Comparison of ENCODE assay signal across 26 mouse cellular contexts in genomic region chr17:82132941-82133340, GRCm38 (mm10).
DNase-seq lines count a peak whose midpoint lies in the region; ATAC-seq and TF ChIP-seq lines count a peak whose summit lies in the region.
"Had no signal": no experiment of that assay in that cellular context is flagged by ENCODE, and none has a peak within 500 bp of the region (broad histone marks: within the 10 kb centered on the region; RNA-seq: fewer than 3 reads in every experiment).

No protein-coding gene starts in this region.

- TF ChIP-seq POLR2A in brain, embryonic 14.5 days (IDR thresholded peaks at IDR 0.05; ENCODE audit: borderline replicate concordance, extremely low read depth, insufficient read depth, insufficient read length, poor library complexity, severe bottlenecking) = no peak

- no peaks in the 10 kb centered on the region for H3K9me3 ChIP-seq in forebrain, embryonic 15.5 days
- no peaks in the 10 kb centered on the region for H3K9me3 ChIP-seq in forebrain, embryonic 11.5 days (ENCODE audit: control insufficient read depth, low read length)
- no peaks in the 10 kb centered on the region for H3K9me3 ChIP-seq in forebrain, embryonic 16.5 days (ENCODE audit: control insufficient read depth, low read length)
- H3K9me3 ChIP-seq: embryonic facial prominence, embryonic 12.5 days; embryonic facial prominence, embryonic 15.5 days; hindbrain, embryonic 13.5 days had no signal

- WGBS in forebrain, embryonic 15.5 days = 71% methylated on average over 3 of the region's 3 CpGs
- 85% methylated on average over 3 of the region's 3 CpGs for WGBS in forebrain, embryonic 11.5 days
- WGBS in forebrain, embryonic 16.5 days = 62% methylated on average over 3 of the region's 3 CpGs

- H3K4me2 ChIP-seq in forebrain, embryonic 15.5 days (replicated peaks) = no peak overlapping the region
- no peak overlapping the region for H3K4me2 ChIP-seq in forebrain, embryonic 11.5 days (ENCODE audit: low read depth, low read length, severe bottlenecking)
- no peak overlapping the region for H3K4me2 ChIP-seq in forebrain, embryonic 16.5 days (ENCODE audit: low read length)
- H3K4me2 ChIP-seq: embryonic facial prominence, embryonic 12.5 days; embryonic facial prominence, embryonic 15.5 days; heart, embryonic 11.5 days; hindbrain, embryonic 13.5 days had no signal

- H3K36me3 ChIP-seq in forebrain, embryonic 15.5 days = no peaks in the 10 kb centered on the region
- H3K36me3 ChIP-seq in forebrain, embryonic 11.5 days (ENCODE audit: control insufficient read depth, insufficient read depth, low read length) = no peaks in the 10 kb centered on the region
- no peaks in the 10 kb centered on the region for H3K36me3 ChIP-seq in forebrain, embryonic 16.5 days (ENCODE audit: control insufficient read depth, insufficient read depth)
- H3K36me3 ChIP-seq: embryonic facial prominence, embryonic 12.5 days; embryonic facial prominence, embryonic 15.5 days; G1E; hindbrain, embryonic 13.5 days had no signal

- 0 out of 2 replicates have a peak, but pooled peaks have one; percentile 41 for ATAC-seq in forebrain, embryonic 15.5 days (replicated peaks)
- no peak for ATAC-seq in forebrain, embryonic 11.5 days (replicated peaks; ENCODE audit: low FRiP score)
- ATAC-seq in forebrain, embryonic 16.5 days = peak; percentile 73
- ATAC-seq in frontal cortex, adult (ENCODE audit: low TSS enrichment) = no peak
- ATAC-seq: hindbrain, embryonic 16.5 days; inflammation-experienced regulatory T-cells, adult 6 months; intestine, embryonic 16.5 days; Patski had no signal

- no peak overlapping the region for H3K9ac ChIP-seq in forebrain, embryonic 15.5 days (replicated peaks)
- no peak overlapping the region for H3K9ac ChIP-seq in forebrain, embryonic 11.5 days (ENCODE audit: low read length)
- H3K9ac ChIP-seq in forebrain, embryonic 16.5 days (replicated peaks; ENCODE audit: low read depth, low read length) = no peak overlapping the region
- H3K9ac ChIP-seq: embryonic facial prominence, embryonic 12.5 days; embryonic facial prominence, embryonic 15.5 days; hindbrain, embryonic 13.5 days had no signal

- no peak overlapping the region for H3K27ac ChIP-seq in forebrain, embryonic 15.5 days (replicated peaks)
- no peak overlapping the region for H3K27ac ChIP-seq in forebrain, embryonic 11.5 days (ENCODE audit: low read depth, low read length)
- no peak overlapping the region for H3K27ac ChIP-seq in forebrain, embryonic 16.5 days (ENCODE audit: low read length)
- H3K27ac ChIP-seq: embryonic facial prominence, embryonic 12.5 days; embryonic facial prominence, embryonic 15.5 days; gastrocnemius, adult 2 months; hindbrain, embryonic 13.5 days had no signal

- H3K4me1 ChIP-seq in forebrain, embryonic 15.5 days = no peaks in the 10 kb centered on the region
- H3K4me1 ChIP-seq in forebrain, embryonic 11.5 days (replicated peaks; ENCODE audit: control insufficient read depth, insufficient read depth, low read length) = no peaks in the 10 kb centered on the region
- no peaks in the 10 kb centered on the region for H3K4me1 ChIP-seq in forebrain, embryonic 16.5 days (replicated peaks; ENCODE audit: control insufficient read depth, insufficient read depth, low read length)
- H3K4me1 ChIP-seq: embryonic facial prominence, embryonic 12.5 days; embryonic facial prominence, embryonic 15.5 days; hindbrain, embryonic 13.5 days had no signal

- peak; percentile 17 to 38 for DNase-seq in cerebellum, postnatal 14 days
- no peak for DNase-seq in cerebellum, adult 11 months
- DNase-seq in forebrain, embryonic 11.5 days (ENCODE audit: low spot score) = no peak
- peak; percentile 63 for DNase-seq in brain, embryonic 14.5 days (ENCODE audit: low read depth)
- DNase-seq: adrenal gland, postnatal 10 days; adrenal gland, postnatal 36 days; B cell, adult 2 months; cerebellum, adult 18-20 months; cerebellum, adult 9-10 months; gastrocnemius, adult 2 months; gastrocnemius, postnatal 14 days; heart, adult 11 months; kidney, adult 18-20 months had no signal

- H3K27me3 ChIP-seq in forebrain, embryonic 15.5 days = no peaks in the 10 kb centered on the region
- H3K27me3 ChIP-seq in forebrain, embryonic 11.5 days (ENCODE audit: control insufficient read depth, insufficient read depth, low read length) = no peaks in the 10 kb centered on the region
- no peaks in the 10 kb centered on the region for H3K27me3 ChIP-seq in forebrain, embryonic 16.5 days (replicated peaks; ENCODE audit: control insufficient read depth, insufficient read depth, low read length)
- H3K27me3 ChIP-seq: CH12.LX; embryonic facial prominence, embryonic 12.5 days; embryonic facial prominence, embryonic 15.5 days; hindbrain, embryonic 13.5 days; Patski had no signal

- H3K4me3 ChIP-seq in forebrain, embryonic 15.5 days = no peak overlapping the region
- H3K4me3 ChIP-seq in forebrain, embryonic 11.5 days (ENCODE audit: low read depth, low read length) = no peak overlapping the region
- no peak overlapping the region for H3K4me3 ChIP-seq in forebrain, embryonic 16.5 days (replicated peaks; ENCODE audit: low read length)
- H3K4me3 ChIP-seq: embryonic facial prominence, embryonic 12.5 days; embryonic facial prominence, embryonic 15.5 days; gastrocnemius, adult 2 months; hindbrain, embryonic 13.5 days had no signal

- TF ChIP-seq CTCF in brain, embryonic 14.5 days (IDR thresholded peaks at IDR 0.05; ENCODE audit: borderline replicate concordance, extremely low read depth, insufficient read depth, insufficient read length) = no peak

Comparison
In these comparisons a context has a peak if more than half of its experiments do, and no peak if none do; other contexts are left out.
1. DNase-seq: peak in cerebellum, postnatal 14 days (2 of 2) and brain, embryonic 14.5 days (single experiment); none in cerebellum, adult 11 months (single experiment) and forebrain, embryonic 11.5 days (single experiment).
2. ATAC-seq: peak in forebrain, embryonic 15.5 days (single experiment) and forebrain, embryonic 16.5 days (single experiment); none in forebrain, embryonic 11.5 days (single experiment) and frontal cortex, adult (single experiment).